Mouse (Mus musculus) common myeloid progenitor, adult 5-6 weeks (primary cell): ENCODE results near the gene Sprr2f. TPM values are rescaled to one million over a fixed set of nuclear protein-coding genes. Genes with fewer than 3 reads are reported as not detected.

Experiments used
- ATAC-seq: replicated peaks from 2 replicates; pipeline ENCODE4 v1.8.0; 2016; ENCODE audit warnings: low read depth, mild to moderate bottlenecking, moderate TSS enrichment, inconsistent platforms; ENCODE audit not compliant: poor library complexity, severe bottlenecking
- total RNA-seq: library from RNA; stranded (forward); fragments of 200-1000, 187-1606 nt; gene quantifications from 2 replicates; pipeline ENCODE4 v1.2.3, GENCODE M21; 2017

Gene Sprr2f
- not detected in 2 replicates for total RNA-seq

DNA sequence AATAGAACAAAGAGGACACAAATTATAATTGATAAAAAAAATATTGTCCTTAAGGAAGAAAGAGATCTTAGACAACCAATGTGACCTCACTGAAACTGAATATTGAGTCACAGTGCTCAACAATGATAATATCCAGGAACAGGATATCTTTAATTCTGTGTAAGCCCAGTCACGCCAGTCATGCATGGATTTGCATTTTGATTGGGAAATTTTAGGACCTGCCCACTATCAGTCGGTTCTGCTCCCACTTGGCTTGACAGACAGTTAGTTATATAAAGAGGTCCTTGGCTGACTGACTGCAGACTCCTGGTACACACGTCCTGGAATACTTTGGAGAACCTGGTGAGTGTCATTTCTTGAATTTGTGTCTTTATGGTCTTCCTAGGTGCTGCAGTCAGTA is at the start of gene Sprr2f:
Sprr2f (plus strand) TSS at position 301 of the 400 bp plus-strand sequence.
- no peak for ATAC-seq

DNA sequence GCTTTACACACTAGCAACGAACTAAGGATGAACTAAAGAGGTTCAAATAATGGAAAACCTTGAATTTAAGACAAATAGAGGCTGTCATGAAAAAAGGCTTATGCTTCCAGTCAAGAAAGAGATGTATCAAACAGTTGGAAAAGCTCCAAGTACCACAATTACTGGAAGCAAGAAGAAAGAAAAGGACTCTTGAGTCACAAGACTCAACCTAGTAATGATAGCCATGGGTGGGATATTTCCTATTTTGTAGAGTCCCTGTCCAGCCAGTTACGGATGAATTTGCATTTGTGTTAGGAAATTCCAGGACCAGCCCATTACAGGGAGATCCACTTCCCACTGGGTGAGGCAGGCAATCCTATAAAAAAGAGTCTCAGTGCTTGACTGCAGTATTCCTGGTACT is 48.7 kb upstream of the Sprr2f start, which contains the start of gene Sprr2b:
Sprr2b (plus strand) TSS at position 301 of the 400 bp plus-strand sequence.
- no peak for ATAC-seq

DNA sequence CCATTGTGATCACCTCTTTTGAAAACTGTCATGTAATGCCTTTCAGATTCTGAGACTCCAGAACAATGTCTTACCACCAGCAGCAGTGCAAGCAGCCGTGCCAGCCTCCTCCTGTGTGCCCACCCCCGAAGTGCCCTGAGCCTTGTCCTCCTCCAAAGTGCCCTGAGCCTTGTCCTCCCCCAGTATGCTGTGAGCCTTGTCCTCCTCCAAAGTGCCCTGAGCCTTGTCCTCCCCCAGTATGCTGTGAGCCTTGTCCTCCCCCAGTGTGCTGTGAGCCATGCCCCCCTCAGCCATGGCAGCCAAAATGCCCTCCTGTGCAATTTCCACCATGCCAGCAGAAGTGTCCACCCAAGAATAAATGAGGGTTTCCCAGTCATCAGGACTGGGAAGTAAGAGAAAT is 47.6 kb upstream of the Sprr2f start:
- ATAC-seq: no peak

DNA sequence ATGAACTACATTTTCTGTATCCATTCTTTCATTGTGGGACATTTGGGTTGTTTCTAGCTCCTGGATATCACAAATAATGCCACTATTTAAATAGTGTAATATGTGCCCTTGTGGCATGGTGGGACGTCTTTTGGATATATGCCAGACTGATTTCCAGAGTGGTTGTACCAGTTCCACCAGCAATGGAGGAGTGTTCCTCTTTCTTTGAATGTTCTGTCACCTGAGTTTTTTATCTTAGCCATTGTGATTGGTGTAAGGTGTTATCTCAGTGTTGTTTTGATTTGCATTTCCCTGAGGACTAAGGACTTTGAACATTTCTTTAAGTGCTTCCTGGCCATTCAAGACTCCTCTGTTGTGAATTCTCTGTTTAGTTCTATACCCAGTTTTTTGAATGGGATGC is 28.7 kb upstream of the Sprr2f start:
- no peak for ATAC-seq

DNA sequence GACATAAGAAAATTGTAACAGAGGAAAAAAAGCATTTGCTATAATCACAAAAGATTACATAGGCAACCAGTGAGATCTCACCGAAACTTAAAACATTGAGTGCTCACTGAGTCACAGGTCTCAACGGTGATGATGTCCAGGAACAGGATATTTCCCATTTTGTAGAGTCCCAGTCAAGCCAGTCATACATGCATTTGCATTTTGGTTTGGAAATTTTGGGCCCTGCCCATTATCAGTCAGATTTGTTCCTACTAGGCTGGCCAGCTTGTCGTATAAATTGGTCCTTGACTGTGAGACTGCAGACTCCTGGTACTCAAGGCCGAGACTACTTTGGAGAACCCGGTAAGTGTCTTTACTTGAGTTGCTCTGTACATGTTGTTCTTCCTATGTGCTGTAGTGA is 26.1 kb upstream of the Sprr2f start, which contains the start of gene Sprr2d:
Sprr2d (plus strand) TSS at position 301 of the 400 bp plus-strand sequence.
- ATAC-seq: no peak

DNA sequence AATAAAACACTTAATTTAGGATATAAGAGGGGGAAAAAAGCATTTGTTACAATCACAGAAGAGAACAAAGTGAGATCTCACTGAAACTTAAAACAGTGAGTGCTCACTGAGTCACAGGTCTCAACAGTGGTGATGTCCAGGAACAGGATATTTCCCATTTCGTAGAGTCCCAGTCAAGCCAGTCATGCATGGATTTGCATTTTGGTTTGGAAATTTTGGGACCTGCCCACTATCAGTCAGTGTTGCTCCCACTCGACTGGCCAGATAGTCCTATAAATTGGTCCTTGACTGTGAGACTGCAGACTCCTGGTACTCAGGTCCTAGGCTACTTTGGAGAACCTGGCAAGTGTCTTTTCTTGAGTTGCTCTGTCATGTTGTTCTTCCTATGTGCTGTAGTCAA is 13.1 kb upstream of the Sprr2f start, which contains the start of gene Sprr2e:
Sprr2e (plus strand) TSS at position 301 of the 400 bp plus-strand sequence.
- ATAC-seq: no peak

DNA sequence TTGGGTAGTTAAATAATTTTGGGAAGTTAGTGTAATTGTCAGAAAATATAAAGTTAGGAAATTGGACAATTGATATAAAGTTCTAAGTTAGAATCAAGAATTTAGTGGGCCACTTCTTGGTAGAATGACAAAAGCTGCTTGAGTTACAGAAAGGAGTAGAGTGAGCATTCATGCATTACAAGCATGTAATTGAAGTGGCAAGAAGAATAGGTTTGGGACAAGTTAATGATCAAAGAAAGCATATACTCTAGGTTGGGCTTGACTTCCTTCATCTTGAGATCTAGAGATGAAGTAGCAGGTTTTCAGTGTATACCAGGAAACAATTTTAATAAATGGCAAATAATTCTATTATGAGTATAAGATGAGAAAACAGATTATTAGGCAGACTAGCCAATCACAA is 3.4 kb upstream of the Sprr2f start:
- no peak for ATAC-seq

DNA sequence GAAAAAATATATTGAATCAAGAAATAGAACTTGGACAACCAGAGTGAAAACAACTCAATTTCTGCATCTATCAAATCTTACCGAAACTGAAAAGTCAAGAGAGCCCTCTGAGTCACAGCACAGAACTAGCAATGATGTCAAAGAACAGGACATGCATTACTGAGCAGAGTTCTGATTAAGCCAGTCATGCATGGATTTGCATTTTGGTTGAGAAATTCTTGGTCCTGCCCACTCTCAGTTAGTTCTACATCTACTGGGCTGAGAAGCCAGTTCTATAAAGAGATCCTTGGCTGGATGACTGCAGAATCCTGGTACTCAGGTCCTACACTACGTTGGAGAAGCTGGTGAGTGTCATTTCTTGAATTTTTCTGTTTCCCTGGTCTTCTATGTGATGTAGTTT is 8.6 kb downstream of the Sprr2f start:
- no peak for ATAC-seq

DNA sequence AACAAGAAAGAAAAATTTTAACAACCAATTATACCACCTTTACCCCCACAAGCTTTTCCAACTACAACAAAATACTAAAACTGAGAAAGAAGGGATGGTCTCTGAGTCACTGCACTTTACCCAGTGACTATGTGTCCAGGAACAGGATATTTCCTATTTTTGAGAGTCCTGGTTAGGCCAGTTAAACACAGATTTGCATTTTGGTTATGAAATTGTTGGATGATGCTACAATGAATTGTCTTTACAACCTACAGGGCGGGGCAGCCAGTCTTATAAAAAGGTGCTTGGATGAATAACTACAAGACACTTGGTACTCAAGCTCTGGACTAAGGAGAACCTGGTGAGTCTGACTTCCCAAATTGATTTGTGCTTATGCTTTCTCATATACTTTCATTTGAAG is 20.4 kb downstream of the Sprr2f start, which contains the start of gene Sprr2h:
Sprr2h (plus strand) TSS at position 301 of the 400 bp plus-strand sequence.
- no peak for ATAC-seq

DNA sequence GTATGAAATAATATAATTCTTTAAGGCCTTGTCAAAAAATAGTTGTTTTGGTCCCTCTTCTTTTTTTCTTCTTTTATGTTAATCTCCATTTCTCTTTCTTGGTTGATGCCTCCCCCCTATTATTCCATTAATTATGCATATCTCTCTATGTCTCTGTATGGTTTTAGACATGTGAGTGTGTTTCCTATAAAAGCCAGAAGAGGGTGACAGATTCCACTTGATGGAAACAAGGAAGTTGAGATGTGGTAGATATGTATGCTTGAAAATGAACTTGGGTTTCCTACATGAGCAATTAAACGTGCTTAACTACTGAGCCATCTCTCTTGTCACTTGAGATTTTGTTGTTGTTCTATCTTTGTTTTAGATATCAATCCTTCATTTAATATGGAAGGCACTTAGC is 29.3 kb downstream of the Sprr2f start:
- no peak for ATAC-seq

DNA sequence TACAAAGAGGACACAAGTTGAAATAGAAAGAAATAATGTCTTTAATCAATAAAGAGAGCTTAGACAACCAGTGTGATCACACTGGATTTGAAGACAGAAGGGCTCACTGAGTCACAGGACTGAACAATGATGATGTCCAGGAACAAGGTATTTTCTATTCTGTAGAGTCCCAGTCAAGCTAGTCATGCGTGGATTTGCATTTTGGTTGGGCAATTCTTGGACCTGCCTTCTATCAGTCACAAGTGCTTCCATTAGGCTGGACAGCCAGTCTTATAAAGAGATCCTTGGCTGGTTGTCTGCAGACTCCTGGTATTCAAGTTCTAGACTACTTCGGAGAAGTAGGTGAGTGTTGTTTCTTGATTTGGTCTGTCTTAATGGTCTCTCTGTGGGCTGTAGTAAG is 42.7 kb downstream of the Sprr2f start, which contains the start of gene Sprr2i:
Sprr2i (plus strand) TSS at position 301 of the 400 bp plus-strand sequence.
- ATAC-seq: no peak

Other genes with a start within 250 kb of the Sprr2f start
- gene Prr9, start 241.2 kb upstream of the Sprr2f start, total RNA-seq: not detected in 2 replicates
- not detected in 2 replicates for gene Lelp1, start 222.4 kb upstream of the Sprr2f start, total RNA-seq
- not detected in 2 replicates for gene Sprr2a1, start 149.4 kb upstream of the Sprr2f start, total RNA-seq
- gene Sprr2a2, start 149.3 kb upstream of the Sprr2f start, total RNA-seq: not detected in 2 replicates
- gene Sprr2a3, start 79.8 kb upstream of the Sprr2f start, total RNA-seq: not detected in 2 replicates
- not detected in 2 replicates for gene Sprr2b, start 48.6 kb upstream of the Sprr2f start, total RNA-seq
- not detected in 2 replicates for gene Sprr2d, start 26.0 kb upstream of the Sprr2f start, total RNA-seq
- not detected in 2 replicates for gene Sprr2e, start 13.0 kb upstream of the Sprr2f start, total RNA-seq
- gene Sprr2h, start 20.5 kb downstream of the Sprr2f start, total RNA-seq: not detected in 2 replicates
- not detected in 2 replicates for gene Sprr2i, start 42.8 kb downstream of the Sprr2f start, total RNA-seq
- gene Sprr2j-ps, start 52.9 kb downstream of the Sprr2f start, total RNA-seq: not detected in 2 replicates
- 3.0 and 5.6 TPM in 2 replicates for gene Gm9774, start 64.2 kb downstream of the Sprr2f start, total RNA-seq
- gene Sprr2k, start 67.4 kb downstream of the Sprr2f start, total RNA-seq: not detected in 2 replicates
- not detected in 2 replicates for gene Sprr1b, start 73.6 kb downstream of the Sprr2f start, total RNA-seq
- not detected in 2 replicates for gene Sprr3, start 93.5 kb downstream of the Sprr2f start, total RNA-seq
- not detected in 2 replicates for gene Sprr1a, start 120.7 kb downstream of the Sprr2f start, total RNA-seq
- not detected in 2 replicates for gene Sprr4, start 135.3 kb downstream of the Sprr2f start, total RNA-seq
- gene 2310046K23Rik, start 169.3 kb downstream of the Sprr2f start, total RNA-seq: not detected in 2 replicates
- gene Ivl, start 208.5 kb downstream of the Sprr2f start, total RNA-seq: not detected in 2 replicates
- gene Smcp, start 223.8 kb downstream of the Sprr2f start, total RNA-seq: not detected in 2 replicates
- not detected in 2 replicates for gene 2210017I01Rik, start 242.3 kb downstream of the Sprr2f start, total RNA-seq